Mouse (Mus musculus) heart, adult 2 months (tissue): Measurements from ENCODE around the gene Cd86.

ENCODE experiments used
- CTCF ChIP-seq: fragments of 200-600 bp; IDR thresholded peaks from 2 replicates; pipeline ENCODE4 v1.8.1; 2022; ENCODE audit warnings: antibody characterized with exemption, mild to moderate bottlenecking, moderate library complexity
- EP300 ChIP-seq: fragments of 200-500 bp; IDR thresholded peaks from 2 replicates; pipeline ENCODE4 v1.6.1; 2011; ENCODE audit warnings: low read depth, low read length, control low read depth; ENCODE audit not compliant: insufficient read depth
- POLR2A ChIP-seq: fragments of 200-500 bp; IDR thresholded peaks from 2 replicates; pipeline ENCODE4 v1.6.1; 2011; ENCODE audit warnings: mild to moderate bottlenecking, low read depth, low read length, control low read depth; ENCODE audit not compliant: insufficient read depth

GRCm38 (mm10) chr16:36694798-36695290 is 29.0 kb upstream of the Cd86 start:
- TF ChIP-seq EP300 (no peak), CTCF (no peak), POLR2A (no peak)
